Mouse (Mus musculus): Measurements from ENCODE around the gene Gabra2. TPM values are rescaled to one million over a fixed set of nuclear protein-coding genes. Genes with fewer than 3 reads are reported as not detected.

Gene Gabra2
- total RNA-seq (2023): not detected

GRCm38 (mm10) chr5:71095725-71096607 is at the start of gene Gabra2:
TSS of gene Gabra2 (minus strand) at chr5:71095849.

All from CD8-positive naive resting alpha-beta T cell, adult 57 days (primary cell).